Mouse (Mus musculus) frontal cortex, adult 2 months (tissue): Measurements from ENCODE around the gene Edem1. TPM values are rescaled to one million over a fixed set of nuclear protein-coding genes. Genes with fewer than 3 reads are reported as not detected.

Source experiments
- DNase-seq, 2 experiments: peaks; one replicate each; pipeline ENCODE4 v3.0.0; 2022; ENCODE audit warnings: low spot score in 1 of 2; ENCODE audit errors: extremely low spot score in 1 of 2
- polyA plus RNA-seq: library from polyadenylated mRNA; depleted of rRNA; stranded (reverse); fragments of >200 nt; gene quantifications from 2 replicates; pipeline ENCODE4 v1.2.3, GENCODE M21; 2012; rRNA removed

Gene Edem1
- polyA plus RNA-seq, 1 experiment = 11.6 TPM

DNA sequence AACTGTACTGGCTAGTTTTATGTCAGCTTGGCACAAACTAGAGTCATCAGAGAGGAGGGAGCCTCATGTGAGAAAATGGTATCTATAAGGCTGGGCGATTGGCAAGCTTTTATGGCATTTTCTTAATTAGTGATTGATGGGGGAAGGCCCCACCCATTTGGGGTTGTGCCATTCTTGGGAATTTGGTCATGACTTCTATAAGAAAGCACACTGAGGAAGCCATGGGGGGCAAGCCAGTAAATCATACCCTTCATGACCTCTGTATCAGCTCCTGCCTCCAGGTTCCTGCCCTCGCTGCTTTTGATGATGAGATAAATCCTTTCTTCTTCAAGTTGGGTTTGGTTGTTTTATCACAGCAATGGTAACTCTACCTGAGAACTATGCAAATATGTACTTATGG, 42.0 kb downstream of the Edem1 start:
- no peak for DNase-seq

DNA sequence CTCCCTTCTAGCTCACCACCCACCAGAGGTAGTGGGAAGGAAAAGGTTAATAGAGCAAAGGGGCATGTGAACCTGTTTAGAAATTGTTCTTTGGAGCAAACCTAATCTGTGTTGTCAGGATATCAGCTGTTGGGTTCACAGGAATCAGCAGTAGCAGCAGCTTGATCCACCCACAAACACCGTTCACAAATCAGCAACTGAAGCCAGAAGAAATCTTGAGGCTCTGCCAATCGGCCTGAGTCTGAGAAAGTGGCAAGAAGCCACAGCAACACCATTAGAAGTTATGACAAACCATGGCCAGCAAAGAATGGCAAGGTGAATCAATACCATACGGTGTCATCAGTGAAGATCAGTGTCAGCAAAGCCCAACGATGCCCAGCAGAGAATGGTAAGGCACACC, 42.8 kb downstream of the Edem1 start:
- DNase-seq = no peak

DNA sequence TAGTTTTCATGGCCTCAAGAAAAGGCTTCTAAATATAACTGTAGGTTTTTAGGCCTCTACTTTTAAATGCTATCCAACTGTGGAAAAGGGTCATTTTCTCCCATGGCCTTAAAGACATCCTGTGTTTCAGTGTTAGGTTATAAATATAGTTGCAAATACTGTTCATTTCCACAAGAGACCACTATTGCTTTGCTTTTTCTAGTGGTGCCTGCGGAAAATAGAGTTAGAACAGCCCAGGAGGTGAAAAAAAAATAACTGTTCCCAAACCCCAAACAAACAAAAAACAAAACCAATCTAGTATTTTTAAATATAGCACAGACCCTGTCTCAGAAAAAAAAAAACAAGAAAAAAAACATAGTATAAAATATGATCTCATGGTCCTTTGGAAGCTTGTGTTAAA, 46.9 kb downstream of the Edem1 start:
- DNase-seq = no peak

DNA sequence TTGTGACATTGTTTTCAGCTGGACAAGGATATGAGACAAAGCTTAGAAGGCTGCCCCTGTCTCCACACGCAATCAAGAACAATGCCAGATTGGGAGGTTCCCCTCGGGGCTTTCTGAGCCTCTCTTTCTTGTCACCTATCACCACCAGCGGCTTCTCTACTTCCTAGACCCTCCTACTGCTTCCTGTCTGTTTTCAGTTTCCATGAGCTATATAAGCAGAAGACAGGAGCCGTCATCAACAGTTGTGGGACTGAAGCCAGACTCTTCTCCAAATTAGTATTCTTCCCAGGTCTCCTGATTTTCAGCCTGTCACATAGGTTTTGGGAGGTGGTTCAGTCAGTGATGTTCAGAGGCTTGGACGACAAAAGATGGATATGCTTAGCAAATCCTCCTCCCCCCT, 47.6 kb downstream of the Edem1 start:
- peak in 1 of 2 experiments; percentile 39 for DNase-seq

DNA sequence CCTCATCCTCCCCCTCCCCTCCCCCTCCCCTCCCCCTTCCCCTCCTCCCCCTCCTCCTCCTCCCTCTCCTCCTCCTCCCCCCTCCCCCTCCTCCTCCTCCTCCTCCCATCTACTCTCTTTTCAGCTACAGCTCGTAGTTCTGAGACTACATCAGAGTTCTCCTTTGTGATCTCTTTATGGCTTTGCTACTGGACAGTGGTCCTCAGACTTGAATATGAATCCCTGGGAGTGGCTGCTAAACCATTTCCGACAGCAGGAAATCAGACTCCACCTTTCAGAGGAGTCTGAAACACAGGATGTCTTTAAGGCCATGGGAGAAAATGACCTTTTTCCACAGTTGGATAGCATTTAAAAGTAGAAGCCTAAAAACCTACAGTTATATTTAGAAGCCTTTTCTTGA, 48.0 kb downstream of the Edem1 start:
- no peak for DNase-seq

DNA sequence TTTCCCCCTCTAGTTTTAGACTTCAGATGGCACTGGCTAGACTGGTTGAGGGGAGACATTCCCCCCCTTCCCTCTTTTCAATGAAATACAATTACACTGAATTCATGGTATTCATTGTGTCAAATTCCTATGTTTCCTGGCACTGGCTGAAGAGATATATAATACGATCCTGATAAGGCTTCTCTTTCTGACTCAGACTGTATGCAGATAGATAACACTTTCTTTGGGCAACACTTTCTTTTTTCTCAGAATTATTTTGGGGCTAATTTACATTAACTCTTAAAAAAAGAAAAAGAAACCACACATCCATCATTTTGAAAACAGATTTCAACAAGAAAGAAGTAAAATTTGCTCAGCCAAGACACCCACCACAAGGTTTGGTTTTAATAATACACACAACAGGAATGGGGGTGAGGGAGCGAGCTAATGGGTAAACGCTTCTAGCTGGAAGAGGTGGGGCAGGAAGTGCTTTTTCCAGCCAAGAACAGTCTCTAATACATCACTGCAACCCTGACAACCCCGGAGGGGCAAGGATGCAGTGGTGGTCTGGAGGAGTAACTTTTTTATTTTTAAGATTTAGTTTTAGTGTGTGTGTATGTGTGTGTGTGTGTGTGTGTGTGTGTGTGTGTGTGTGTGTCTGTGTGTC, 52.0 kb downstream of the Edem1 start:
- no peak for DNase-seq

DNA sequence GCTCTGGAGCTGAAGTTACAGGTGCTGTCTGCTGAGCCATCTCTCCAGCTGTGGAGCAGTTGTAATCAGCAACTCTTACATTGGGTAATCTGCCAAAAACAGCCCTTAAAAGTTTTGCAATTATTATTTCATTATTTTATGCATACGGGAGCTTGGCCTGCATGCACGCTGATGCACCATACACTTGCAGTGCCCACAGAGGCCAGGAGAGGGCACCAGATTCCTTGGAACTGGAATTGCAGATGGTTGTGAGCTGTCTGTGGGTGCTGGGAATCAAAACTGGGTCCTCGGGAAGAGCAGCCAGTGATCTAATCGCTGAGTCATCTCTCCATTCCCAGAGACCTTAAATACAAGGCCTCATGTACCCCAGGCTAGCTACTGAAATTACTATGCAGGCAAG, 52.6 kb downstream of the Edem1 start:
- DNase-seq = no peak

DNA sequence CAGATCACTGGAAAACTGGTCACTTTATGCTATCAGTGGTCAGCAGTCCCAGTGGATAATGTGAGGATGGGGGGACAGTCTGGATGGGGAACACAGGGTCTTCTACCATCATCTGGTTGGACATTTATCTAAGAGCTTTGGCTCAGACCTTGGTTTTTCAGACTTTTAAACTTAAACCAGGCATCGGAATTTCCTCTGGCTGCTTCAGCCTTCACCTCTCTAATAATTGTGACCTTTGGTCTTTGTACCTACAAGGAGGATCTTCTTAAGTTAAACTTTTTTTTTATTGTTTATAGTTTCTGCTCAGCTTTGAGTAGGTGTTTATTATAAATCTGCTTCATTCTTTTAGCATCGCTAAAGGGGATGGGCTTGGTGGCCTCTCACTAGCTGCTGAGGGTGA, 55.4 kb downstream of the Edem1 start:
- DNase-seq = no peak

DNA sequence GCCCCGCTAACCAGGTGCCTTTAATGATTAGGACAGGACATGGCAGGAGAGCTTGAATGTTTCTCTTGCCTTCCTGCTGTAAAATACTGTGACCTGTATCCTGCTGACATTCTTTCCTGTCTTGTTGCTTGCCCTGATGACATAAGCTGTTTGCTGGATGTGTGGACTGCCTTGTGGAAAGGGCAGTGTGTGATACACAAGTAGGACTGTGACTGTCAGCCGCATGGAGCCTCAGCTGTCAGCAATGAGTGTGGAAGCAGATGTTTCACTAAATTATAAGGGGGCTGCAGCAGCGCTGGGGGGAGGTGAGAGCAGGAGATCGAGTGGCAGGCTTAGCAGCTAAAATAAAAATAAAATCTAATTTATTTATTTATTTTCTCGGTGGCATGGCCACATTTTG, 56.2 kb downstream of the Edem1 start:
- DNase-seq = no peak

DNA sequence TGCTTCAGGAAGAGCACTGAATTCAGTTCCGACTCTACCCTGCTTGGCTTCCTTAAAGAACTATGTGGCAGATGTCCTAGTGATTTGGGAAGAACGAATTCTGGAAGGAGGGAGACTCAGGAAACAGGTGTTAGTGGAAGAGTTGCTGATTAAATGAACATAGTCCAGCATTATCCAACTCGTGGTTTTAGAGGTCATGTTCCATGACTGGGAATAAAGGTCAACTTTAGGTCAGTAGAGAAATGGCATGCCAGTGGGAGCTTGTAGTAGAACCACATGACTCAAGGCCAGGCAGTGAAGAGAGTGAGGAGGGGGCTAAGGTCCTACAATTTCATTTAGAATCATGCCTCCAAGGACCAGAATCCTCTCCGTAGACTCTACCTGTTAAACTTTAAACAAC, 57.9 kb downstream of the Edem1 start:
- DNase-seq = no peak

DNA sequence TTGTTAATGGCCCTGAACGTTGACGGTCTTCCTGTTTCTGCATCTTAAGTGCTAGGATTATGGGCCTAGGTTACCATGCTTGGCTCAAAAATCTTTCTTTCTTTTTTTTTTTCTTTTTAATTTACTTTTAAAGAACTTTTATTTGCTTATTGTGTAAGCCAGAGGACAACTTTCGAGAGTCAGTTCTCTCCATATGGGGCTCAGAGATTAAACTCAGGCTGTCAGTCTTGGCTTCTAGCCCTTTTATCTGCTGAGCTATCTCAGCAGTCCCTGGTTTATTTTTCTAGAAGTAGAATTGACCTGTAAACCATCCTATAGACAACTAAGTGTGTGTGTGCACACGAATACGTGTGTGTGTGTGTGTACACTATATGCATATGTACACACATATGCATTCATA, 64.1 kb downstream of the Edem1 start:
- DNase-seq = no peak

DNA sequence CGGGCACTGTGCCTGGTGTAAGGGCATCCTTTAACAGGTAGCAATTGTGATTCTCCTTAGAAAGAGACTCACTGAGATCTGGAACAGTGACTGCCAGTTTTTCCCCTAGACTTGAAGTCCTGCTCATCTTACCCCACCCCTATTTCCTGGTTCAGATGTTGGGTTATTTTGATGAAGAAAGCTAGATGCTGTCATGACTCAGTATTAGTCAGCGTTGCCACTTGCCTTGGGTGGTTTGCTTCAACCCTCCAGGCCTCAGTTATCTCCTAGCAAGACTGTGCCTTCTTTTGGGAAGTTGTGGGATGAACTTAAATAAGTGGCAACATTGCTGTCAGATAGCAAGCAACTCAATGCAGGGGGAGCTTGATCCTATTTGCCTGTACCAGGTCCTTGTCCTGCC, 66.7 kb downstream of the Edem1 start:
- DNase-seq = no peak

DNA sequence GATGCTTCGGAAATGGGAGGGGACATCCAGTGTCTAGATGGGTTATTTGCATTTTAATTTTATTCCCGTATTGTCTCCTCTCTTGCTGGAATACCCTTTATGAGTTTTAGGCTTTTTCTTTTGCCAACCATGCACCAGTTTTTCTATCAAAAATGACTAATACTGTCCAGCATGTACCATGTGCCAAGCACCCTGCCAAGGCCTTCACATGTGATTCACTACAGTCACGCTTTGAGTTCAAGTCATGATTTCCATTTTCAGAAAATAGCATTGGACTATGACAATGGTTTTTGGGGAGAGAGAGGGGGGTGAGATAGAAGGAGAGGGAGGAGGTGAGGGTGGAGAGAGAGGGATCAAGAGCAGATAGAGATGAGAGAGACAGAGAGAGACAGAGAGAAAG, 67.5 kb downstream of the Edem1 start:
- DNase-seq = no peak

DNA sequence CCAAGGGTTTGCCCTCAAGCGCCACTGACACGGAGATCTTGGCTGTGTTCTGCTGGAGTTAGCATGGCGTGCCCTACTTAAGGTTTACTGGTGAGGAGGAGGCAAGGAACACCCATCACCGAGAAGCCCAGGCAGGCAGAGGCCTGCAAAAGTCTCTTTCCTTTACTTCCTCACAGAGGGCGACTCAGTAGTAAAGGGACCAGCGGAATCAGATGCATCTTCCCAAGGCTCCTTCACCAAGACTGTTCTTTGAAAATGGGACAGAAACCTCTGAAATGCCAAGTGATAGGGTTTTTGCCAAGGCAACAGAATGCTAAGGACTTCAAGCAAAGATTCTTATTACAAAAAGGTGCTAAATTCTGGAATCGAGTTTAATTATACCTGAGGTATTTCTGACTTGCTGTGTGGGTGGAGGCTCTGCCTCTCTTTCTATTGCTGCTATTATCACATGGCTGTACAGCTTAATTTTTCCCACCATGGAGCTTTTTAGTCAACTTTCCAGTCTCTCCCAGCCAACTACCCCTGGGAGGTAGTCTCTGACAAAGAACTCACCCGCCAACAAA, 68.2 kb downstream of the Edem1 start:
- peak; percentile 31 to 55 for DNase-seq

DNA sequence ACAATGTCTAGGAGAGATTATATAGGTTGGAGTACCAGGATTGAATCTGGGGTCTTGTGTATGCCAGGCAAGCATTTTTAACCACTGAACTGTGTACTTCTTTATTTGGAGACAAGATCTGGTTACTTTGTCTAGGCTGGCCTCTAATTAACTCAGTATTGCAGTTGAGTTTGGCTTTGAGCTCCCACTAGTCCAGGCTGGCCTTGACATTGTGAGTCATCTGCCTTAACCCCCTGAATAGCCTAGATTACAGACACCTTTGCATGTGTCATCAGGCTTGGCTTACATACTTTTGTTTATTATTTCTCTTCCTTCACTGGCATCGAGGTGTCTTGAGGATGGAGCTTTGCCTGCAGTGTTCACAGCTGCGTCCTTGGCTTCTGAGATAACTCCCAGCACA, 70.8 kb downstream of the Edem1 start:
- no peak for DNase-seq

DNA sequence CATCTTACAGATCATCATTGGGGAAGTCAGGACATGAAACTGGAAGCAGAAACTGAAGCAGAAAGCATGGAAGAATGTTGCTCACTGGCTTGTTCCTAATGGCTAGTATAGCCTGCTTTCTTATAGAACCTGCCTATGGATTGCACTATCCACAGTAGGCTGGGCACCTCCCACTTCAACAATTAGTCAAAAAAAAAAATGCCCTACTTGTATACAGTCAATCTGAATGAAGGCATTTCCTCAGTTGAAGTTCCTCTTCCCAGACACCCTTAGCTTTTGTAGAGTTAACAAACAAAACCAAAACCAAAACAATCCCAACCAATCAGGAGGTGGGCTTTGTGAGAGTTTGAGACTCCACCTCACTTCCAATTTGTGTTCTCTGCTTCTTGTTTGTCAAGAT, 73.7 kb downstream of the Edem1 start:
- DNase-seq = no peak

DNA sequence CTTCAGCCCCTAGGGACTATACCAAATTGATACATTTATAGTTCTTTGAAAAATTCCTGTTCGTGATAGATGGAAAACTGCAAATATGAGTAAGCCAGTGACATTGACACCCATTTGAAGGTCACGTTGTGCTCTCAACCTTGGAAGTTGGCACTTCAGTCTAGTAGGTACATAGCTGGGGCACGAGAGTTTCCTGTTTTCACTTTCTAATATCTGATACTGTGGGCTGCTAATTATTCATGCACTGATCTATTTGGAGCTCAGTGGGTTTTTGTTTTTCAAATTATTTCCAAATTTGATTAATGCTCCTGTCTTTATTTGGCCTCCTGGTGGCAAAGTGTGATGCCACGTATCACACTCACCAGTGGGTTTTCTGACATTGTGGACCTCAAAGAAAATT, 74.8 kb downstream of the Edem1 start:
- DNase-seq = no peak

DNA sequence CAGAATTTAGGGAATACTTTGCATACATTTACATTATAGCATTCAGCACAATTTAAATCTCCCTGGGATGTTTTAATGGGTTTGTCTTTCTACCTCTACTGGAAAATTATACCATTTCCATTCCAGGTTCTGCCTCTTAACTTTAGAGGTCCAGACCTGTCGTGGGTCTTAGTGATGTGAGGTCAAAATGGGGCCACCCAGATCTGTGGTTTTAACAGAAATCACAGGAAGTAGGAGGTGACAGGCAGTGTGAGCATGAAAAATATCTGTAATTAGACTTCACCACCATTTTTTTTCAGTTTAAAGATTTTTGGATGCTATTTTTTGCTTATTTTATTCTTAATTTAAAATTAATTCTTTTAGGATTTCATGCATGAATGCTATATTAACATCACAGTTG, 78.1 kb downstream of the Edem1 start:
- no peak for DNase-seq

Other genes with a start within 250 kb of the Edem1 start
- 55.7 and 63.4 TPM in 2 replicates for gene Bhlhe40, start 168.0 kb upstream of the Edem1 start, polyA plus RNA-seq
- 78.8 and 80.1 TPM in 2 replicates for gene Arl8b, start 45.5 kb upstream of the Edem1 start, polyA plus RNA-seq